Mouse (Mus musculus) midbrain, embryonic 13.5 days (tissue): ENCODE measurements at regions not wholly inside any gene's neighbourhood (a gene's known extent, or its start where the extent isn't known, plus 50 kb on each side); places are given as distances from the start of the nearest gene placed in this dataset.

Source experiments
- ATAC-seq: fragments of 200-750 bp; cut with Nextera tagmentation; 2 replicates; pipeline ENCODE4 v1.8.0; 2017; ENCODE audit warnings: mild to moderate bottlenecking, moderate TSS enrichment, moderate library complexity
- H3K27ac ChIP-seq: fragments of 300-500 bp; sonication (generic); 2 replicates; pipeline ENCODE4 v1.5.1; 2015; ENCODE audit warnings: inconsistent platforms, mild to moderate bottlenecking, moderate library complexity
- H3K27me3 ChIP-seq: fragments of 300-500 bp; sonication (generic); 2 replicates; pipeline ENCODE4 v1.6.1; 2015; ENCODE audit warnings: mild to moderate bottlenecking, inconsistent platforms
- H3K36me3 ChIP-seq: fragments of 300-500 bp; sonication (generic); 2 replicates; pipeline ENCODE4 v1.6.1; 2015; ENCODE audit warnings: mild to moderate bottlenecking, inconsistent platforms
- H3K4me1 ChIP-seq: fragments of 300-500 bp; sonication (generic); replicated peaks from 2 replicates; pipeline ENCODE4 v1.6.1; 2015; ENCODE audit warnings: inconsistent platforms
- H3K4me2 ChIP-seq: fragments of 300-500 bp; sonication (generic); replicated peaks from 2 replicates; pipeline ENCODE4 v1.6.1; 2015; ENCODE audit warnings: moderate library complexity, mild to moderate bottlenecking, inconsistent platforms
- H3K4me3 ChIP-seq: fragments of 300-500 bp; sonication (generic); replicated peaks from 2 replicates; pipeline ENCODE4 v1.5.1; 2015; ENCODE audit warnings: mild to moderate bottlenecking, inconsistent platforms
- H3K9ac ChIP-seq: fragments of 300-500 bp; sonication (generic); replicated peaks from 2 replicates; pipeline ENCODE4 v1.6.1; 2015; ENCODE audit warnings: mild to moderate bottlenecking, inconsistent platforms
- H3K9me3 ChIP-seq: fragments of 300-500 bp; sonication (generic); 2 replicates; pipeline ENCODE4 v1.6.1; 2016; ENCODE audit warnings: mild to moderate bottlenecking, inconsistent platforms
- WGBS: fragments of 180-500 bp; shearing (Covaris S2); methylation state at CpG from one replicate; pipeline ENCODE4 v1.1.7; 2015; 5-methylcytosine and 5-hydroxymethylcytosine counted together

- no peak for ATAC-seq
- Histone ChIP-seq H3K9ac (no peak overlapping the region), H3K36me3 (no peaks in the 10 kb centered on the region), H3K4me2 (no peak overlapping the region), H3K27ac (no peak overlapping the region), H3K27me3 (no peaks in the 10 kb centered on the region), H3K9me3 (no peaks in the 10 kb centered on the region), H3K4me1 (no peaks in the 10 kb centered on the region), H3K4me3 (no peak overlapping the region)
- WGBS: 86% methylated on average over 6 of the region's 6 CpGs
Observed at GRCm38 (mm10) chr2:27590511-27590910, 75.6 kb downstream of the Wdr5 start.

DNA sequence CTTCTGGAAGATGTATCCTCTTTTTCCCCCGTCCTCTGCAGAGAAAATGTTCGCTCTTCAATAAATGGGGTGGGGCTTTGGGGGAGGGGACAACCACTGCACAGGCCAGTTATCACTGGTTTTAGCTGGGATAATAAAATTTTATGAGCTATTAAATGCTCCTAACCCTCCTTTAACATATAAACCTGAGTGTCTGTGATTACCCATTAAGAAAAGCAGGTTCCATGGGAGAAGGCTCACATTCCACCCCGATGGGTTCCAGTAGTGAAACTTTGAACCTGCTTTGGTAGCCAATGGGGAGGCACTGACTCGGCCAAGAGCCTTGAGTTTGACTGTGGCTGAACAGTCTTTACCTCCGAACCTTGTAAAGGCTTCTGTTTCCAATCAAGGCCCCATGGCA, 76.7 kb downstream of the Wdr5 start:
- Histone ChIP-seq H3K4me2 (no peak overlapping the region), H3K4me1 (no peaks in the 10 kb centered on the region), H3K4me3 (no peak overlapping the region), H3K9me3 (no peaks in the 10 kb centered on the region), H3K27me3 (no peaks in the 10 kb centered on the region), H3K9ac (no peak overlapping the region), H3K36me3 (no peaks in the 10 kb centered on the region), H3K27ac (no peak overlapping the region)
- WGBS: 85% methylated on average over 5 of the region's 5 CpGs
- ATAC-seq: no peak

DNA sequence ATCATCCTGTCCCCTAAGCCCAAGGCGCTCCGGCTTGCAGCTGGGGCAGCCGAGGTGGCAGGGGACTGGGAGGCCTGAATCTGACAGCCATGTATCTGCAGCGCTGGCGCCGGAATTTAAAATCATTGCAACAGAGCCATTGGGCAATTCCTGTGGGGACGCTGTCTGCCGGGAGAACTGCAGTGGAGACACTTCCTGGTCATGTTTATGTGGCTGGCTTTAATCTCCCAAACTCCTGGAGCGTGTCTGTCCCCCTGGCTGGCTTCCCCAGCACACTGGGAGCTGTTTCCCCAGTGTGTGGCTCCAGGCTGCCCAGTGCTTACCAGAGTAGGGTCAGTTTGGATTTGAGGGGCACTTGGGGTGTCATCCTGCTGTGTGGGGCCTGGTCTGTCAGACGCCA, 78.4 kb downstream of the Wdr5 start:
- Histone ChIP-seq H3K36me3 (no peaks in the 10 kb centered on the region), H3K27ac (no peak overlapping the region), H3K9me3 (no peaks in the 10 kb centered on the region), H3K9ac (no peak overlapping the region), H3K4me3 (no peak overlapping the region), H3K4me2 (no peak overlapping the region), H3K4me1 (no peaks in the 10 kb centered on the region), H3K27me3 (no peaks in the 10 kb centered on the region)
- WGBS: 45% methylated on average over 10 of the region's 10 CpGs
- ATAC-seq: no peak

- WGBS: 83% methylated on average over 4 of the region's 4 CpGs
- no peak overlapping the region for H3K27ac ChIP-seq
- no peak overlapping the region for H3K4me2 ChIP-seq
- H3K9ac ChIP-seq: no peak overlapping the region
- H3K36me3 ChIP-seq: no peaks in the 10 kb centered on the region
- no peaks in the 10 kb centered on the region for H3K9me3 ChIP-seq
- no peak overlapping the region for H3K4me3 ChIP-seq
- no peaks in the 10 kb centered on the region for H3K4me1 ChIP-seq
- no peak for ATAC-seq
- H3K27me3 ChIP-seq: no peaks in the 10 kb centered on the region
Observed at GRCm38 (mm10) chr2:27595251-27595650, 80.3 kb downstream of the Wdr5 start.

- Histone ChIP-seq H3K9me3 (no peaks in the 10 kb centered on the region), H3K4me3 (no peak overlapping the region), H3K27me3 (no peaks in the 10 kb centered on the region), H3K27ac (no peak overlapping the region), H3K4me2 (no peak overlapping the region), H3K4me1 (no peaks in the 10 kb centered on the region), H3K9ac (no peak overlapping the region), H3K36me3 (no peaks in the 10 kb centered on the region)
- ATAC-seq: no peak
- WGBS: 55% methylated on average over 2 of the region's 2 CpGs
Observed at GRCm38 (mm10) chr2:27596217-27596616, 80.0 kb upstream of the Rxra start.

DNA sequence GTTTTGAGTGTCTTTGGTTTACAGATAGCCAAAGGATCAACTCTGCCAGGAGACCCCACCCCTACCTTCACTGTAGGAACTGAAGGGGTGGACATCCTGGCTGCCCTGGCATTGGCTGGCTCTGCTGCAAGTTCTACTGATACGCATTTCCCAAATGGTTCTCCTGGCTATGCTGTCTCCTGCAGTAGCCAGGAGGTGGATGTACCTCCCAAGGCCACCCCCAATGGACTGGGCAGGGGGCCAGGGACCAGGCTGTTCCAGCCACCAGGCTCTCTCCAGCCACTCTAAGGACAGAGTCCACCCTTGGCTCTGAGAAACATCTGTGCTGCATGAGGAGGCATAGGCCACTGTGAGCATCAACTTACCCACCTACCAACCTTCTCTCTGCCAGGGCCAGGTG, 79.3 kb upstream of the Rxra start:
- H3K9me3 ChIP-seq: no peaks in the 10 kb centered on the region
- no peak for ATAC-seq
- no peaks in the 10 kb centered on the region for H3K4me1 ChIP-seq
- no peaks in the 10 kb centered on the region for H3K36me3 ChIP-seq
- H3K9ac ChIP-seq: no peak overlapping the region
- no peak overlapping the region for H3K4me2 ChIP-seq
- 89% methylated on average over 1 of the region's 1 CpGs for WGBS
- no peak overlapping the region for H3K27ac ChIP-seq
- no peak overlapping the region for H3K4me3 ChIP-seq
- H3K27me3 ChIP-seq: no peaks in the 10 kb centered on the region

- H3K4me1 ChIP-seq: no peaks in the 10 kb centered on the region
- 81% methylated on average over 4 of the region's 4 CpGs for WGBS
- H3K4me3 ChIP-seq: no peak overlapping the region
- H3K27ac ChIP-seq: no peak overlapping the region
- H3K36me3 ChIP-seq: no peaks in the 10 kb centered on the region
- no peaks in the 10 kb centered on the region for H3K9me3 ChIP-seq
- ATAC-seq: no peak
- no peak overlapping the region for H3K4me2 ChIP-seq
- no peaks in the 10 kb centered on the region for H3K27me3 ChIP-seq
- no peak overlapping the region for H3K9ac ChIP-seq
Observed at GRCm38 (mm10) chr2:27597901-27598300, 78.3 kb upstream of the Rxra start.

GRCm38 (mm10) chr2:27599061-27599768, 77.0 kb upstream of the Rxra start:
- Histone ChIP-seq H3K4me1 (no peaks in the 10 kb centered on the region), H3K4me3 (no peak overlapping the region), H3K27me3 (no peaks in the 10 kb centered on the region), H3K9ac (no peak overlapping the region), H3K4me2 (no peak overlapping the region), H3K27ac (no peak overlapping the region), H3K36me3 (no peaks in the 10 kb centered on the region), H3K9me3 (no peaks in the 10 kb centered on the region)
- no peak for ATAC-seq
- 80% methylated on average over 8 of the region's 8 CpGs for WGBS

DNA sequence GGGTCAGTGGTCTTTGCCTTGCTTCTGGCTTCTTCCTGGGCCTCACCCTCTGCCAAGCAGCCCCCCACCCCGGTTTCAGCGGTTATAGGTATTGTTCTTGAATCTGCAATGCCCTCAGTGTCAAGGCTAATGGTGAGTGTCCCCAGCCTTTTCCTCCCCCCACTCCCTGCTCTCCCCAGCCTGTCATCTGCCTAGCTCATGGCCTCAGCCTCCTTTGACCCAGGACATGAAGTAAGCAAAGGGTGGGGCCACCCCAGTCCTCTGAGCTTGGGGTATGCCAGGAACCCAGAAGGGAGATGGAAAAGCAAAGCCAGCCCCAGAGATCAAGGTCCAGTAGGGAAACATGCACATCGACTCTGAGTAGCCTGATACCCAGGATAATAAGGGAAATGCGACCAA, 76.5 kb upstream of the Rxra start:
- Histone ChIP-seq H3K27ac (no peak overlapping the region), H3K9me3 (no peaks in the 10 kb centered on the region), H3K36me3 (no peaks in the 10 kb centered on the region), H3K4me3 (no peak overlapping the region), H3K4me1 (no peaks in the 10 kb centered on the region), H3K9ac (no peak overlapping the region), H3K27me3 (no peaks in the 10 kb centered on the region), H3K4me2 (no peak overlapping the region)
- ATAC-seq: no peak
- WGBS: 72% methylated on average over 4 of the region's 4 CpGs

DNA sequence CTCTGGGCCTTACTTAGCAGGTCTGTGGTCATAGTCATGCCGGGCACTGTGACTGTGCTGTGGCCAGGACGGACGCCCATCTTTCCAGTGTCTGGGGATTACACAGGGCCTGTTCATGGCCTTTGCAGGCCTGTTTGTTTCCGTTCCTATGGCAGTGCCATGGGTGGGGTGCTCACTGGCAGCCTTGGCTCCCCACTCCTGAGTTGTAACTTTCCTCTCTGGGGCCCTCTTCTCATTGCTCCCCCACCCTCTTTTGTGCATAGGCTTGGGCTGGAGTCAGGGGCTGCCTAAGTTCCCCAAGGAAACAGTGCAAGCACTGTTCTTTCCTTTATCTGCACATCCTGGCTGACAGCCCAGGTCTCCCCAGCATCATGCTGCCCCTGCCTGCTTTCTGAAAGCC, 72.9 kb upstream of the Rxra start:
- Histone ChIP-seq H3K27ac (no peak overlapping the region), H3K4me1 (no peaks in the 10 kb centered on the region), H3K9ac (no peak overlapping the region), H3K4me3 (no peak overlapping the region), H3K36me3 (no peaks in the 10 kb centered on the region), H3K27me3 (no peaks in the 10 kb centered on the region), H3K4me2 (no peak overlapping the region), H3K9me3 (no peaks in the 10 kb centered on the region)
- 76% methylated on average over 4 of the region's 4 CpGs for WGBS
- peak; percentile 55 for ATAC-seq

GRCm38 (mm10) chr2:27604588-27604987, 71.7 kb upstream of the Rxra start:
- H3K27ac ChIP-seq: no peak overlapping the region
- H3K9me3 ChIP-seq: no peaks in the 10 kb centered on the region
- 56% methylated on average over 3 of the region's 3 CpGs for WGBS
- no peaks in the 10 kb centered on the region for H3K4me1 ChIP-seq
- no peak for ATAC-seq
- H3K27me3 ChIP-seq: no peaks in the 10 kb centered on the region
- H3K4me2 ChIP-seq: no peak overlapping the region
- no peak overlapping the region for H3K9ac ChIP-seq
- no peaks in the 10 kb centered on the region for H3K36me3 ChIP-seq
- no peak overlapping the region for H3K4me3 ChIP-seq

GRCm38 (mm10) chr2:27606816-27607215, 69.4 kb upstream of the Rxra start:
- Histone ChIP-seq H3K4me3 (no peak overlapping the region), H3K9me3 (no peaks in the 10 kb centered on the region), H3K4me2 (no peak overlapping the region), H3K9ac (no peak overlapping the region), H3K27ac (no peak overlapping the region), H3K4me1 (no peaks in the 10 kb centered on the region), H3K27me3 (no peaks in the 10 kb centered on the region), H3K36me3 (no peaks in the 10 kb centered on the region)
- ATAC-seq: no peak
- 80% methylated on average over 9 of the region's 9 CpGs for WGBS

- H3K9me3 ChIP-seq: no peaks in the 10 kb centered on the region
- no peaks in the 10 kb centered on the region for H3K27me3 ChIP-seq
- no peak for ATAC-seq
- H3K9ac ChIP-seq: no peak overlapping the region
- no peak overlapping the region for H3K4me3 ChIP-seq
- H3K4me1 ChIP-seq: no peaks in the 10 kb centered on the region
- WGBS: 80% methylated on average over 3 of the region's 3 CpGs
- H3K4me2 ChIP-seq: no peak overlapping the region
- H3K36me3 ChIP-seq: no peaks in the 10 kb centered on the region
- H3K27ac ChIP-seq: no peak overlapping the region
Observed at GRCm38 (mm10) chr2:27621741-27622140, 54.5 kb upstream of the Rxra start.
